Mouse (Mus musculus): ENCODE measurements around the gene Brms1. TPM values are rescaled to one million over a fixed set of nuclear protein-coding genes. Genes with fewer than 3 reads are reported as not detected.
A peak's percentile ranks its signal among the peaks of the same experiment; 100 is the strongest.
"Not testable (repeated sequence)": the region's sequence is repeated elsewhere in the genome, so short reads cannot be mapped to it uniquely, and the experiment has no call there.

Brms1 gene
- polyA plus RNA-seq (2012; rRNA removed) = 30.8 and 31.1 TPM in 2 replicates

DNA sequence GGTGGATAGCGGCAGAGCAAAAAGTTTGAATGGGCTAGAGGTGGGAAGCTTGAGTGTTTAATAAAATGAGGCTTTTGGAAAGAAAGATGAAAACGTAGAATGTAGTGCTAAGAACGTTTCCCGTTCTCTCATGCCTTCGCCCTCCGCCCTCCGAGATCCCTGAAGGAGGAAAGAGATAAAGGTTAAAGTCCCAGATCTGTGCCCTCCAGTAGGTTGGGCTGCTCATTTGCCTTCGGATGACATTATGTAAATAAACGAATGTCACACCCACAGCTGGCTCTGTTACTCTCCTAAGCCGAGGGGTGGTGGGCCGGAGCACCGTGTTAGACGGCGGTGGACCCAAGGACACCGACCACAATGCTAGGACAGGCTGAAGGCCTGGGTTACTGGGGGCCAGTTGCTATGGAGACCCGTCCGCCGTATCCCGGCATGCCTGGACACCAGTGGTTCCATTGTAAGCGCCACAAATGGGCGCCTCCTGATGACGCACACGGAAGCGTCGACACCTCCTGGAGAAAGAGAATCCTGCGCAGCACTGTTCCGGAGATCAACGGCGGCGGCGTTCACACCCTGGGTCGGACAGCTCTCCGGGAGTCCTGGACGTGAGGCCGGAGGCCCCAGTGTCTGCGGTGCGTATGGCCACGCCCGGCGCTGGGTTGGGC lies at the start of gene Brms1:
Gene Brms1, plus strand, starts transcription at position 493 of the 662 bp plus-strand sequence.
- peak; percentile 73 for DNase-seq (ENCODE audit: low spot score)

DNA sequence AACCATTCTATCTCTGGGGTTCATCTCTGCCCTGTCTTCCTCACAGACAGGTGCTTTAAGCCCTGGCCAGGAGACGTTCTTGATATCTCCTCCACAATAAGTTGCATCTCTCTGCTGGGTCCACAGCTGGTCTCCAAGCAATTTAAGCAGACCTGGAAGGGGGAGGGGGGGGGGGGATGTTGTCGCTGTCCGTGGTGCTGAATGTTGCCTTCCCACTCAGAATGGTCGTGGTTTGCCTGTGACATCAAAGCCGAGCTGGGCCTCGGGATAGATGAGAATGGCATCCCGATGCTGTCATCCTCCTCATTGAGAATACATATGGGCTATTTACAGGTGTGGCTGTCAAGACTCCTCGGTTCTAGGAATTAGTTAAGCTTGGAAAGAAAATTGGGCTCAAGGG lies 48.8 kb upstream of the Brms1 start:
- no peak for DNase-seq (ENCODE audit: low spot score)

DNA sequence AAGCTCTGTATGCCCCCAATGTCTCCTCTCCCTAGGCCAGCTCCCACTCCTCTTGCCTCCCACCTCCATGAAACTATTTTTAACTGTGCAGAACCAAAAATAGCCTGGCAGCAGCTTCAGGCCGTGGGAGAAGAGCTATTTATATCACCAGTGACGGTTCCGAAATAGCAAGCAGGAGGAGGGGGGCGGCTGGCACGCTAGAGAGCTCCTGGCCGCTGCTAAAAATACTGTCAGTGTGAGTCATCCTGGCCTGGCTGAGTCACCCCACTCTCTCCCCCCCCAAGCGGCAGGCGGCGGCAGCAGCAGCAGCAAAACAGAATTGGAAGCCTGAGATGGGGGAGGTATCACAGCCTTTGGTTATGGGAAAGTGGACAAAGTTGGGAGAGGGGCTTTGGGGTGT lies 48.2 kb upstream of the Brms1 start:
- no peak for DNase-seq (ENCODE audit: low spot score)

DNA sequence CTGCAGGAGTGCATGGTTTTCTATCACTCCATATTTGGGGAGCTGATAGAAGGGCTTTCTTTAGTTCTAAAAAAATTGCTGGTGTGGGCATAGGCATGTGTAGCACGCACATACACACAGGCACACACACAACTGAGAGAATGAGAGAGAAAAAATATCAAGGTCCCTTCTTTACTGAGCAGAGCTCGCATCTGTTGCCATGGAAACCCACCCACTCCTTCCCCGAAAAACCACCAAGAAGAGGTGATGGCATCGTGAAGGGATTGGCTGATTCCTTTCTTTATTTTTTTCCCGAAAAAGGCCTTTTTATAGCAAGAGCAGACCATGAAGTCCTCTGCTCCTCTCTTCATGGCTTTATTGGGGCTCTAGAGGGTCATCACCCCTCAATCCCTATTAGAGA lies 47.1 kb upstream of the Brms1 start:
- no peak for DNase-seq (ENCODE audit: low spot score)

DNA sequence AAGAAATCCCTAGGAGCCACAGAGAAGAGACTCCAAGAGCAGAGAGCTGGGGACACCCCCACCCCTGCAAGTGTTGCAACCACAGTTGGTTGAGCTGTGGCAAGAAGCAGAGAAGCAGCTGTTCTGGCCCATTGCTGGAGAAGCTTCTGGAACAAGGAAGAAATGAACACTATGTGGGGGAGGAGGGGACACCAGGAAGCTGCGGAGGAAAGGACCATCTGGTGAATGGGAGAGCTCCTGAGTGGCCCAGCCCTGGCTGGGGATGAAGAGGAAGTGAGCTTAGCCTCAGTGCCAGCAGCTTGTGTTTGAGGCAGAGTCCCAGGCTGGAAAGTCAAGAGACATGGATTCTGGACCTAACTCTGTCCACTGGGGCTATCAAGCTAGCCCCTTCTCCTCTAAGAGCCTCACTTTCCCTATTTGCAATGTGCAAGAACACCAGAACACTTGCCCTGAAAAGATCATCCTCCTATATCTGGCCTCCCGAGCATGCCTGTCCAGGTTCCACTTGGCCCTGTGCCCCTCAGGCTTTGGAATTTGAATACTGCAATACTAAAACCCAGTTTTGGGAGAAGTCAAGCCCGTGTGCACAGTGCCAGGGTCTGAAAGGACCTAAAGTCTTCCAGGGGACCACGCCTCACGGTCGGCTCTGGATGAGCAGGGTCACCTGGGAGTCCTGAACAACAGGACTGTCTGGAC lies 41.6 kb upstream of the Brms1 start:
- no peak for DNase-seq (ENCODE audit: low spot score)

DNA sequence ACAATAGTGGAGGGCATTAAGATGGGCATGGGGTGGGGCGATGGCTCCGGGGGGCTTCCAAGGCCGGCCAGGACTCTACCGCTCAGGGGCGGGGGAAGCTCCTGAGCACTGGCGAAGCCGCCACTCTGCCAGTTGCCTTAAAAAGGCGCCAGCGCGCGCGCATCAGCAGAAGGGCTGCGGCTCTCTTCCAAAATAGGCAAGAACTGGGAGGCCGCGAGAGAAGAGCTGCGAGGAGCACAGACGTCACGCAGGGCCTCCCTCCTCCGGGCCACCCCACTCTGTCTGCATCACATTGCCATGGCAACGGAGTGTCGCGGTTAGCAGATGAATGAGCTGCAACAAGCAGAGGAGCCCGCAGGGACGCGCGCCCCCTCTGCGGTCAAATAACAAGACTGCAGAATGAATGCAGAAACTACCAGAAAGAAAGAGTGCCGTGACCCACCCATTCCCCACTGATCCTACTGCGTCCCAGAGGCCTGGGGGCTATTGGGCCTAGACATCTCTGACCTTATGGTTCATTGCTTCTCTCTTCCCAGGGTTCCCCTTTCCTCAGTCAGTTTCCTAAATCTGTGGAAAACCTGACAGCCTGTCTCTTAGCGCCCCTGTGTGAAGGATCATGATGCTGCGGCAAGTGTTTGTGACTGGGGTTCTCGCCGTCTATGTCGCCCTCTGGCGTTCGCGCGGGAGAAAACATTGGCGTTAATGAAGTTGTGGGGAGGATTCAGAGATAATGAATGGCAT lies 39.3 kb upstream of the Brms1 start:
- peak; percentile 63 for DNase-seq (ENCODE audit: low spot score)

DNA sequence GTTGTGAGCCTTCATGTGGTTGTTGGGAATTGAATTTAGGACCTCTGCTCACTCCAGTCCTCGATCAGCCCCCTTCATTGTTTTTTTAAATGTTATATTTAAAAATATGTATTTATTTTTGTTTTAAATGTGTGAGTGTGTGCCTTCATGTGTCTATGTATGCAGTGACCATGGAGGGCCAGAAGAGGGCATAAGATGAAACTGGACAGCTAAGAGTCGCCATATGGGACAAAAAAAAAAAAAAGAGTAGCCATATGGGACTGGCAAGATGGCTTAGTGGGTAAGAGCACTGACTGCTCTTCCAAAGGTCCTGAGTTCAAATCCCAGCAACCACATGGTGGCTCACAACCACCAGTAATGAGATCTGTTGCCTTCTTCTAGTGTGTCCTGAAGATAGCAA lies 37.5 kb upstream of the Brms1 start:
- DNase-seq (ENCODE audit: low spot score) = not testable (repeated sequence)

DNA sequence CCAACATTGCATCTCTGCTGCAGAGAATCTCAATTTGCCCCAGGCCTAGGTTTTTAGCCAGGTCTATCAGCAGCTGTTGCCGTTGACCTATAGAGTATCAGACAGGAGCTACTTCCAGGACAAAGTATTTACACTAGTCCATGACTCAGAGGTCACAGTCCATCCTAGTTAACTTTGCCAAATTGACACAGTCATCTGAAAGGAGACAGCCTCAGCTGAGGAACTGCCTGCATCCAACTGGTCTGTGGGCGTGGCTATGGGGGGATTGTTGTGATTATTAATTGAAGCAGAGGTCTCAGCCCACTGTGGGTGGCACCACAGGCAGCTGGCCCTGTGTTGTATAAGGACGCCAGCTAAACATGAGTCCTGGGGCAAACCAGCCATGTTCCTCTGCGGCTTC lies 36.2 kb upstream of the Brms1 start:
- DNase-seq (ENCODE audit: low spot score) = no peak

DNA sequence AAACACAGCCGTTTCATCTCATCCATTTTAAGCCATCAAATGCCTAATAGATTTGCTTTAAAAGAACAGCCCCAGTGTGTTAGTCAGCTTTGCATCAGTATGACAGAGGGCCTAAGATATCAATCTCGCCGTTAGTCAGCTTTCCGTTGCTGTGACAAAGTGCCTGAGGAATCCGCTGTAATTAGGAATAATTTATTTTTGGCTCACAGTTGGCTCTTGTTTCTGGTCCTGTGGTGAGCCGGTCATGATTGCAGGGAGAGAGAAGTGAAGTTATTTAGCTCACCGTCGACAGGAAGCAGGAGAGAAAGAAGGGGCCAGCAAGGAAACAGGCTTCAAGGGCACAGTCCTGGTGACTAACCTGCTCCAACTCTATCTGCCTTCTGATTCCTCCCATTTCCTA lies 28.0 kb upstream of the Brms1 start:
- DNase-seq (ENCODE audit: low spot score) = no peak

DNA sequence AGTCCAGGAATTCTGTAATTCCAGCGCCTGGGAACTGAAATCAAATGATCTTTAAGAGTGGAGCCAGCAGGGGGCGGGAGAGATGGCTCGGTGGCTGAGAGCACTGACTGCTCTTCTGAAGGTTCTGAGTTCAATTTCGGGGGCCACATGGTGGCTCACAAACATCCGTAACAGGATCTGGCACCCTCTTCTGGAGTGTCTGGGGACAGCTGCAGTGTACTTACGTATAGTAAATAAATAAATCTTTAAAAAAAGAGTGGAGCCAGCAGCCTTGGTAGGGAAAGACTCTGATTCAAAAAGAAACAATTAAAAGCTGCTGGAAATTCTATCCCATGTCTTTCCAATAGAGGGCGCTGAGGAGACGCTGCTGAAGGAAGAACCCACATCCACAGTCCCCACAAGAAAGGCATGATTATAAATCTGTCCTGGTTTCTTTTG lies 26.2 kb upstream of the Brms1 start:
- no peak for DNase-seq (ENCODE audit: low spot score)

DNA sequence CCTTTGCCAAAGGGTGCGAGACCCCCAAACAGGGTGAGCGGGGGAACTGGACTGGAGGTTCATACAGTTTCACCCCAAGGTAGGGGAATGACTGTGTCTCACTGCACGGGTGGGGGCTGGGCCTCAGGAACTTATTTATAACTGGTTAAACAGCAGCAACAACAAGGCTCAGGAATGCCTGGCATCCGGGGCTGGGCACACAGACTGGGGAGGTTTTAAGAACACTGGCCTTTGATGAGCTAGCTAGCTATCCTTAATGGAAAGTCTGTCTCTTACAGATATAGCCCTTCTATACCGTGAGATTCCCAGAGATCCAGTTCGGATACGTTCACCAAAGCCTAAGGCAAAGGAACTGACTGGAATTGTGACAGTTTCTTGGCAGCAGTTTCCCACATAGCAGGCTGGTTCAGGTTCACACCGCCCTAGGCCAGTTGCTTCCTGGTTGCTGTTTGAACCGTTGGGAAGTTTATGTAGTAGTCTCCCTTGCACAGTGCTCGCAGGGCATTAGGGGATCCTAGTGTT lies 24.9 kb upstream of the Brms1 start:
- no peak for DNase-seq (ENCODE audit: low spot score)

DNA sequence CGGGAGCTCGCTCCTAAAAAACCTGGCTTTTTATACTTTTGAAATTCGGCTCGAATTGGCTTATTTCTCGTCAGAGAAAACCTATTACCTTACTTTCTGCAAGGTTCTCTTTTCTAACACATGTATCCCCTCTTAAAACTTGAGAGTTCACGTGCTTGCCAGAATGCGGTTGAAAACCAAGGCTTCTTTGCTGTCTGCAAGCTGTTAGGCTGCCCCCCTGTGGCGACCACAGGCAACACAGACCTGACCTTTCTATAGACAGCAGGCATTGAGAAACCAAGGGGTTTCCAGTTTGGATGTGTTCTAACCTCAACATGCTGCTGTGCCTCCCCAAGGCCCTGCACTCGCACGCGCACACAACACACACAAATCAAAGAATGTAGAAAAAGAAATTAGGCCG lies 24.4 kb upstream of the Brms1 start:
- no peak for DNase-seq (ENCODE audit: low spot score)

DNA sequence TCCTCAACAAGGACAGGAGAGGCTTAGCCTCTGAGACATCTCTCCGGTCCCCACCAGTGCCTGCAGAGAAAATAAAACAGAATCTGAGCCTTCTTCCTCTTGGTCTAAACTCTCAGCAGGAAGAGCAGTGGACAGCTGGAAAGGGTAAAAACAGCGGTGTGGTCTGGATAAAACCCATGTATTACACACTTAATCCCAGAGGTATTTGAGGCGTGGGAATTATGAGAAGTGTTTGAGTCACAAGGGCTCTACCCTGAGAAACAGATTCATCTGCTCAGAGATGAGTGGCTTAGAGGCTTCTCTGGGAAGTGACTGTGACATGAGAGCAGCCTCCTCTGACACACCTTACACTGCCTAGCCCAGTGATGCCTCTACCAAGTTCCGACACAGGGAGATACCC lies 23.5 kb upstream of the Brms1 start:
- DNase-seq (ENCODE audit: low spot score) = no peak

DNA sequence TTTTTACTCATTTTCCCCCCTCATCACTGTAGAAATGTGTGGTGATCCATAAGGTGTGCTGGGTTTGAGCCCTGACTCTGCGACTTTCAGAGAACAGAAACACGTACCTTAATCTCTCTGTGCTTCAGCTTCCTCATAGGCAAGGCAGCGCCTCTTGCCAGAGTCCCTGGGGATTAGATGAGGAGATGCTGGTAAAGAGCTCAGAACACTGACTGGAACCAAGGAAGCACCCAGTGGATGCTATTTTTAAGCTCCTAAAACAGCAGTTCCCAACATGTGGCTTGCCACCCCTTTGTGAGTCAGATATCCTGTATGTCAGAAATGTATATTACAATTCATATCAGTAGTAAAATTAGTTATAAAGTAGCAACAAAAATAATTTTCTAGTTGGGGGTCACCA lies 23.0 kb upstream of the Brms1 start:
- no peak for DNase-seq (ENCODE audit: low spot score)

DNA sequence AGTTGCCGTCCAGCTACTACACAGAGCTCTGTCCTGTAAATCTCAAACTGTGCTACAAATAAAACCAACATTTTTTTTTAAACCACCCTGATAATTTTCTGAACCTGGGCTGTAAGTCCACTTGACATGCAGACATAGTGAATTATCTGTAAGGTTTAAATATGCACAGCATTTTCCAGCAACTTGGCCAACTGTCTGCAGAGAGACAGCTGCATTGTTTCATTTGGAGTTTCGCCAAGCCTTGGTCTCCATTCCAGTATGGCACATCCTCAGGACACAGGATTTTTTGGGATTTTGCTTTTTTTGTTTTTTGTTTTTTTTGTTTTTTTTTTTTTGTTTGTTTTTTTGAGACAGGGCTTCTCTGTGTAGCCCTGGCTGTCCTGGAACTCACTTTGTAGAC lies 19.7 kb upstream of the Brms1 start:
- DNase-seq (ENCODE audit: low spot score) = no peak

DNA sequence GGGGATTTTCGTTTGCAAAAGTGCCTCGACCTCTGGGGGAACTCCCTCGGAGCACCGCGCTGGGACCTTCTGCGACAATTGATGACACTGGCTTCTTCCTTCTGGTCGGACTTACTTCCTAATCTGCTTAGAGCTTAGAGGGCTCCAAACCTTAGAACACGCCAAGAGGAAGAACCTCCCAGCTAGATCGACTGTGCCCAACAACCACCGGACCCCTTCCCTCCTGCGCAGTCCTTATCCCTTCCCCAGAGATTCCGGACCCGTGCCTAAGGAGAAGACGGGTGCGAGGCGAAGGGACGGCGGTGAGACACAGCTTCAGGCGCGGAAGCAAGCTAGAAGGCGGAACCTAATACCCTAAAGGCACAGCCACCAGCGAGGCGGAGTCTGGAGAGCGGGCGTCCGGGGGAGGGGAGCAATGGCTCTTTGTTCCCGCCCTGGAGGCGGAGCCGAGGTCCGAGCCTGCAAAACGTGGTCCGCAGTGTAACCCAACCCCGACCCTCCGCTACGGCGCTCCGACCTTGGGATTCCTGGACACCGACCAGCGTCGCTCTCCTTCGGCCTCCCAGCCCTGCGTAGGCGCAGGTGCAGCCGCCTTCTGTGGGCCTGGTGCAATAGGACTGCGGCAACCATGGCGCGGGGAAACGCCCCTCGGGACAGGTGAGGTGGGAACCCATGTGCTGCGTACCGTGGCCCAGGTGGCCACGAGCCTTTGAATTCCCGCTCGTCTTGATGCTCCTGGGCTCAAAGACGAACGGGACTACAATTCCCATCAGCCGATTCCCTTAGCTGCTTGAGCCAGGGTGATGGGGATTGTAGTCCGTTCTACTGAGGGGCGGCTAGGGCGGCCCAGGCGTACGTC lies 17.3 kb upstream of the Brms1 start, which contains the start of gene Slc29a2:
Gene Slc29a2, plus strand, starts transcription at position 240 of the 859 bp plus-strand sequence.
- DNase-seq (ENCODE audit: low spot score) = peak; percentile 75

DNA sequence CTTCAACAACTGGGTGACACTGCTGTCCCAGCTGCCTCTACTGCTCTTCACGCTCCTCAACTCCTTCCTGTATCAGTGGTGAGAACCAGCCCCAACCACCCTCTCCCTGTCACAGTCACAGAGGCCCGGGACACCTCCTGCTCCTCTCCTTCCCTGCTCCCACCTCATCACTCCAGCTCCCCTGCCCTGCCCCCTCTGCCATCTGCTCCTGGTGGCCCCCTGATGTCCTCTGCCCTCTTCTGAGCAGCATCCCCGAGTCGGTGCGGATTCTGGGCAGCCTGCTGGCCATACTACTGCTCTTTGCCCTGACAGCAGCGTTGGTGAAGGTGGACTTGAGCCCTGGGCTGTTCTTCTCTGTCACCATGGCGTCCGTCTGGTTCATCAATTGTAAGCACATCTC lies 15.0 kb upstream of the Brms1 start:
- no peak for DNase-seq (ENCODE audit: low spot score)

DNA sequence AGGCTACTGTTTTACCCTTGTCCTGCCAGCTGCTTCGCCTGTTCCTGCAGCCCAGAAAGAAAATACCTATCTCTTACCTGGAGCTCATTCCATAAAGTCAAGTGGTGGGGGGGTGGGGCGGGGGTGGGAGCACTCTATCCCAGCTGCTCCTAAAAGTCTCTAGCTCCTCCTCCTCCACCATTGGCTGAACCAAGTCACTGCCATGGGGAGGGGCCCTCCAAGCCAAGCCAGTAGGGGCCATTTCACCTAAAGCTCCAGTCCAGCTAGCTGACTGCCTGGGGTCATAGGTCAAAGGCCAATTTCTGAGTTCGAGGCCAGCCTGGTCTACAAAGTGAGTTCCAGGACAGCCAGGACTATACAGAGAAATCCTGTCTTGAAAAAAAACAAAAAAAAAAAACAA lies 8.5 kb upstream of the Brms1 start:
- no peak for DNase-seq (ENCODE audit: low spot score)

DNA sequence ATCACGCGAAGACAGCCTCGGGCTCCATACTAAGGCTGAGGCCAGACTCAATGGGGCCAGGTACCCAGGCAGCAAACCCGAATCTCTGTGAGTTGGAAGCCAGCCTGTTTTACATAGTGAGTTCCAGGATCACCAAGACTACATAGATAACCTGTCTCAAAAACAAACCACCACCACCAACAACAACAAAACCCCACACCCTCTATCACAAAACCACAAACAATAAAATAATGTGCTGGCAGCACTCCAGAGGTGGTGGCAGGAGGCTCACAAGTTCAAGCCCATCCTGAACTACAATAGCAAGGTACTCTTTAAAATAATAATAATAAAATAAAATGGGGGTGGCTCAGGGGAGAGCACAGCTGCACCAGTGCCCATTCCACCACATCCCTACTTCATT lies 4.6 kb upstream of the Brms1 start:
- no peak for DNase-seq (ENCODE audit: low spot score)

DNA sequence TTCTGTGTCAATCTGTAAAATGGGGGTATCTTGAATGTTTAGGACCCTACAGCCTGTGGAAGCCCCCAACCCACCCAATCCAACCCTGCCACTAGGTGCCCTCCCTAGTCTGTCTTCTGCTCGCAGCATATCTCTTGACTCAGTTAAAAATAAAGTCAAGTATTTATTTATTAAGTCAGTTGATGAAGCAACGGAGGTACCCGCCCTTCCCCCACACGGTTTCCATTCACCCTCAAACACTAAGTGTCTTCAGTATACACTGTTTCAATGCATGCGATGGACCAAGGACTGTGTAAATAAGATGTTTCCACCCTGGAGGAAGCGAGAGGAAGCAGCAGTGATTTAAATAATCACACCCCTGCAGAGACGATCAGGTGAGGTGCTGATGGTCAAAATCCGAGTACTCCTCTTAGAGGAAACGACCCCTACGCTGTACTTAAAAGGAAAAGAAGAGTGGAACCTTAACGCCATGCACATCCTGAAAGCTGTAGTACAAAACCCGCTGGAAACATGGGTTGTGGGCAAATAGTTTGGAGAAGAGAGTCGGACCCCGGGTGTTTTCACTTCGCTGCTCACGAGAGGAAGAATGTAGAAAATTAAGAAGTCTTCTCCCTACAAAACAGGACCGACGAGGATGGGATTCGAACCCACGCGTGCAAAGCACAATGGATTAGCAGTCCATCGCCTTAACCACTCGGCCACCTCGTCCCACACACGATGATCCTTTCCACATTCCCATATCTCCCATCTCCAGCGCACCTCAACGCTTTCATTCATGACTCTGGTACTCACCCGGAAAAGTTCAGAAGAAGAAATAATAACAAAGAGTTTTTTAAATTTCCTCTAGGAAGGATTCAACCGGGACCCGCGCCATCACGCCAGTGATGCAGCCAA lies 3.2 kb upstream of the Brms1 start:
- peak; percentile 53 for DNase-seq (ENCODE audit: low spot score)

DNA sequence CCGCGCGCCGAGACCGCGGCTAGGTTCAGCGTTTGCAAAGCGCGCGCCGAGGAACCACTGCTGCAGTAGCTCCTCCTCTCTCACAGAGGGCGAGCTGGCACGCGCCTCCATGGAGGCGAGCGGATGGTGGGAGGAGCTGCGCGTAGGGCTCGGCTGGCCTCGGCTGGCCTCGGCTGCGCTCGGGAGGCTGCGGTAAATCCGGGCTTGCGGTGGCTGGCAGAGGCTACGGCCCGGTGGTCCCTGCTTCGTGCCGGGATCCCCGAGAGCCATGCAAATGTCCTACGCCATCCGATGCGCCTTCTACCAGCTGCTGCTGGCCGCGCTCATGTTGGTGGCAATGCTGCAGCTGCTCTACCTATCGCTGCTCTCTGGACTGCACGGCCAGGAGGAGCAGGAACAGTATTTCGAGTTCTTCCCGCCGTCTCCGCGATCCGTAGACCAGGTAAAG lies 2.4 kb upstream of the Brms1 start, which contains the start of the genes B4gat1 and AC124502.3:
Gene B4gat1, plus strand, starts transcription at position 118 of the 448 bp plus-strand sequence.
Gene AC124502.3, plus strand, starts transcription at position 183 of the 448 bp plus-strand sequence.
- peak; percentile 69 for DNase-seq (ENCODE audit: low spot score)

All from urinary bladder, adult 2 months (tissue).